In the genomic region with DNA sequence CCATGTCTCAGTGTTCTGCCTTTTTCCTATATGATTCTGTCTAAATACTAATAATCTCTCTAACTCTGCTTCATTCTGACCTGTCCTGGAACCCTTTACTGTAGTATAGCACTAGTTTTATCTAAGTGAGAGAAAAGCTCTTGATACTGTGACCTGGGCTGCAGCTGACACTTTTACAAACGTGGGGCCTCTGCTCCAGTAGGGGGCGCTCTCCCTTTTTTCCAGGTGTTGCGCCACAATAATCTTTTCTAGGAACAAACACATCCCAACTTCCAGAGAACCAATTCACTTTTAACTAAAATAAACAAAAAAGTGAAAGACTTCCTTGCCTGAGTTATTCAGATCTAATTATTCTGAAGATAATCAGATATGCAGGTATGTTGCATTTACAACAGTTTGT, we compare ENCODE assay signal across 19 mouse cellular contexts.
A peak's percentile ranks its signal among the peaks of the same experiment; 100 is the strongest.
DNase-seq lines count a peak whose midpoint lies in the region; ATAC-seq and TF ChIP-seq lines count a peak whose summit lies in the region.
"Had no signal": no experiment of that assay in that cellular context is flagged by ENCODE, and none has a peak within 500 bp of the region (broad histone marks: within the 10 kb centered on the region; RNA-seq: fewer than 3 reads in every experiment).

No protein-coding gene starts in this region.

- H3K9me3 ChIP-seq in hindbrain, embryonic 12.5 days (replicated peaks), result no peaks in the 10 kb centered on the region
- H3K9me3 ChIP-seq: G1E; heart, embryonic 10.5 days; lung, embryonic 15.5 days had no signal

- DNase-seq in adrenal gland, adult 2 months, result peak; percentile 23
- no peak for DNase-seq in adrenal gland, postnatal 4 days (ENCODE audit: low spot score in 2 of 2)
- DNase-seq in layer of hippocampus, adult 2 months (ENCODE audit: low spot score in 2 of 2), result no peak
- no peak for DNase-seq in layer of hippocampus, postnatal 10 days (ENCODE audit: low spot score in 2 of 2)
- DNase-seq in right cerebral cortex, postnatal 4 days, result peak; percentile 6
- DNase-seq in right cerebral cortex, adult 2 months (ENCODE audit: low spot score in 2 of 2), result no peak
- peak; percentile 46 for DNase-seq in testis, postnatal 10 days (ENCODE audit: low spot score)
- DNase-seq: cerebellum, adult 9-11 months; embryo, embryonic 11 days; forebrain, postnatal 0 days; gastrocnemius, postnatal 10 days; kidney, adult 11 months; left cerebral cortex, postnatal 4 days; thymus, postnatal 36 days had no signal

- no peaks in the 10 kb centered on the region for H3K27me3 ChIP-seq in hindbrain, embryonic 12.5 days
- H3K27me3 ChIP-seq: lung, embryonic 15.5 days had no signal

- no peaks in the 10 kb centered on the region for H3K36me3 ChIP-seq in hindbrain, embryonic 12.5 days
- H3K36me3 ChIP-seq: G1E; heart, embryonic 10.5 days; lung, embryonic 15.5 days had no signal

- H3K4me3 ChIP-seq in layer of hippocampus, adult 2 months, result no peak overlapping the region
- H3K4me3 ChIP-seq in hindbrain, embryonic 12.5 days, result no peak overlapping the region
- H3K4me3 ChIP-seq: heart, embryonic 10.5 days; lung, embryonic 15.5 days; myocyte had no signal

- 44% methylated on average over 3 of the region's 3 CpGs for WGBS in hindbrain, embryonic 12.5 days

- no peak overlapping the region for H3K27ac ChIP-seq in layer of hippocampus, adult 2 months
- H3K27ac ChIP-seq in hindbrain, embryonic 12.5 days, result no peak overlapping the region
- H3K27ac ChIP-seq: heart, embryonic 10.5 days; lung, embryonic 15.5 days had no signal

- peak; percentile 68 for TF ChIP-seq CTCF in layer of hippocampus, adult 2 months (conservative IDR thresholded peaks at IDR 0.05)

- no peak for ATAC-seq in hindbrain, embryonic 12.5 days (ENCODE audit: low FRiP score)
- ATAC-seq: forebrain, postnatal 0 days had no signal

- no peaks in the 10 kb centered on the region for H3K4me1 ChIP-seq in hindbrain, embryonic 12.5 days
- H3K4me1 ChIP-seq: lung, embryonic 15.5 days had no signal

- no peak overlapping the region for H3K4me2 ChIP-seq in hindbrain, embryonic 12.5 days (replicated peaks)
- H3K4me2 ChIP-seq: lung, embryonic 15.5 days had no signal

- no peak overlapping the region for H3K9ac ChIP-seq in hindbrain, embryonic 12.5 days
- H3K9ac ChIP-seq: forebrain, postnatal 0 days; lung, embryonic 15.5 days had no signal

Comparison
In these comparisons a context has a peak if more than half of its experiments do, and no peak if none do; other contexts are left out.
1. DNase-seq: peak in adrenal gland, adult 2 months (single experiment), right cerebral cortex, postnatal 4 days (single experiment) and testis, postnatal 10 days (single experiment); none in adrenal gland, postnatal 4 days (0 of 2), layer of hippocampus, adult 2 months (0 of 2), layer of hippocampus, postnatal 10 days (0 of 2) and right cerebral cortex, adult 2 months (0 of 2).